Mouse (Mus musculus) thymus, adult 2 months (tissue): ENCODE measurements at regions not wholly inside any gene's neighbourhood (a gene's known extent, or its start where the extent isn't known, plus 50 kb on each side); places are given as distances from the start of the nearest gene placed in this dataset.

Experiments used
- CTCF ChIP-seq: fragments of 200-500 bp; IDR thresholded peaks from 2 replicates; pipeline ENCODE4 v1.5.1; 2012; ENCODE audit warnings: mild to moderate bottlenecking, control low read depth, low read length, moderate library complexity, borderline replicate concordance; ENCODE audit not compliant: control insufficient read depth, poor library complexity, insufficient read depth; ENCODE audit errors: extremely low read depth
- POLR2A ChIP-seq: fragments of 200-500 bp; IDR thresholded peaks from 2 replicates; pipeline ENCODE4 v1.6.1; 2012; ENCODE audit warnings: mild to moderate bottlenecking, low read length, control low read depth, moderate library complexity; ENCODE audit not compliant: control insufficient read depth, poor library complexity, insufficient read depth; ENCODE audit errors: extremely low read depth

- TF ChIP-seq CTCF = no peak
- TF ChIP-seq POLR2A = no peak
Observed at GRCm38 (mm10) chr4:56643999-56644962, 95.6 kb upstream of the Gm26657 start.
